Mouse (Mus musculus) 3T3-L1 (cell line): ENCODE data around the gene Jag2.

Experiments used
- DNase-seq: peaks from one replicate; pipeline ENCODE4 v3.0.0-alpha.2; 2015; ENCODE audit warnings: low read depth, low spot score

Jag2 gene

GRCm38 (mm10) chr12:112903941-112904340 lies 25.6 kb downstream of the Jag2 start:
- no peak for DNase-seq

GRCm38 (mm10) chr12:112900641-112901040 lies 28.9 kb downstream of the Jag2 start:
- DNase-seq: no peak

DNA sequence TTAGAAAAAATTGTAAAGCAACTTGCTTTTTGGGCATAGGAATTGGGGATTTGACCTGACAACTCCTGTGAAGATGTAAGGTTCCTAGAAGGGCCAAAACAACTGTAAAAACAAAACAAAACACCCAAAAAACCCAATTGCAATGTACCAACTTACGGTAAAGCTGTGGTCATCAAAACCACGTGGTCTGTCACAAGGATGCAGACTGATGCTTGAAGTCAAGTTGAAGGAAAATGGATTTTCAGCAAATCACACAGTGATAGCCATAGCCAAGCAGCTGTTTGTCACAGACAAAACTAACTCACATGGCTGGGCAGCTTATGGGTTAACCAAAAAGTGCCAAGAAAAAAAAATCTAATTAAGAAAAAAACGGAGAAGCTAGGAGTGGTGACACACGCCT lies 30.6 kb downstream of the Jag2 start:
- no peak for DNase-seq

DNA sequence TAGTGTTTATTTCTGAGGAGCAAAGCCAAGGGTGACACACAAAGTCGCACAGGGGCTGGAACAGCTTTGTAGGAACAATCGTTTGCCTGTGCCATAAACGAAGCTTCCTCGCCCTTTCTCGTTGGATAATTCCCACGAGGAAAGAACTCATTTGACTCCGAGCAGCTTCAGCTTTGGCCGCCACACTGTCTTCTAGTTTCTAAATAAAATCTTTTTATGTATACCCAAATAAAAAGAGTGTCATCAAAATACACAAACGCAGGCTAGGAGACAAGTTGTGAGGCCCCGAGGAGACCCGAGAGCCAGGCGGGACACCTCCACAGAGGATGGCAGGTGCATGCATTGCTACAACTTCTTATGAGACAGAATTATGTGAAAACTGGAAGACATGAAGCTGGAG lies 31.2 kb downstream of the Jag2 start:
- DNase-seq: no peak

DNA sequence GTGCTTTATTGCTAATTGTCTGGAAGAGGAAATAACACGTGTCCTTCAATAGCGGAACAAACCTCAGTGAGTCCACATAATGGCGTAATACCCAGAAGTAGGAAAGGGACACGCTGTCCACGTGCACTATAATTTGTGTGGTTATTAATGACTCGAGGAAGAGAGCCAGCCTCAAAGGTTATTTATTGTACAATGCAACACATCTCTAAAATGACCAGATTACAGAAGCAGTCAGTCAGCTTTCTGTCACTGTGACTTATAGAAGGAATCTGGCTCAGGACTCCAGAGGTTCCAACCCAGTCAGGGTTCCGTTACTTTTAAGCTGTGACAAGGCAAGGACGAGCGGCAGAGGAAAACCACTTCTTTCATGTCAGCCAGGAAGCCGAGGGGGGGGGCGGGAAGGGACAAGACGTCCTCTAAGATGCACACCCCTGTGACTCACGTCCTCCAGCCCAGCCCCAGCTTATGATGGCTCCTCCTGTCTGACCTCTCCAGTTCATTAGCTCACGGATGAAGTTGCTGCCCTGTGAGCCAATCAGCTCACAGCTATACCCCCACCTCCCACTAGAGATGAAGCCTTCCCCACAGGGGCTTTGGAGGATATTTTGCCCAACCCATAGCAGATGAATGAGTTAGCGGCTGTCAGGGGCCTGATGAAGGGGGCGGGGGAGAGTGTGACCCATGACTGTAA lies 31.9 kb downstream of the Jag2 start:
- peak; percentile 69 for DNase-seq

DNA sequence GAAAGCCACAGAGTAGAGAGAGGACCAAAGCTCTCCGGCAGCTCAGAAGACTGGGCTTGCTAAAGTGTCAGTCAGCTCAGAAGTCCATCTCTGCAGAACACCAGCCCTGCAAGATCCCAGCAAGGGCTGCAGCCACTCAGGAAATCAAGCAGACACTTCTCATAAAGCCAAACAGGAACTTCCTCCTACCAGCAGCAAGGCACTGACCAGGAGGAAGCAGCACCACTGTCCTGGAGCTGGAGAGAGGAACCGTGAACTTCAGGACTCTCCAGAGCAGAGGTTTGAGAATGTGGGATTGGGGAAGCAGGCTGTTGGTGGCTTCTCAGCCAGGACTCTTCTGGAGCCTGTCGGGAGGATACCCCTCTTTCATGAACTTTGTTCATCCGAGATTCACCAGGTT lies 34.6 kb downstream of the Jag2 start:
- no peak for DNase-seq

DNA sequence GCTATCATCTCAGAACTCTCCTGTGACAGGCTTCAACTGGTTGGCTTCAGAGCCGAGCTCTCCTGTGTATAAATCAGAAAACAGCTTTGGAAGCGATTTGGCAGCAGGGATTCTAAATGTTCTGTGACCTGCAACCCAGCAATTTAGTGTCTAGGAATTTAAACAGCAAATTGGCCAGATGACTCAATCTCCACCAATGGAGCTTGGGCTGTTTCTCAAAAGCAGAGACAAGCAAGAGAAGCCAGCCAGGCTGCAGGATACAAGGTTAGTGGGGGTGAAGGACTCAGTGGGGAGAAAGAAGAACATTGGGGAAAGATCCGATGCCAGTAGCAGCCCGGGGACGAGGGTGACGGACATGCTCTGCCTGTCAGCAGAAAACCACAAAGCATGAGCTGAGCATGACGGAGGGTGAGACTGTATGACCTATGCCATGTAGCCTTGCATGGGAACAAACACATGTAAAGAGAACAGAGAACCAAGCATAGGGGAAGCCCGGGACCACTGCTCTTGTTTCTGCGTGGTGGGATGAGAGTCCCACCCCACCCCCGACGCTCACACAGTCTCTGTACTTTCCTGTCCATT lies 35.2 kb downstream of the Jag2 start:
- DNase-seq: no peak

DNA sequence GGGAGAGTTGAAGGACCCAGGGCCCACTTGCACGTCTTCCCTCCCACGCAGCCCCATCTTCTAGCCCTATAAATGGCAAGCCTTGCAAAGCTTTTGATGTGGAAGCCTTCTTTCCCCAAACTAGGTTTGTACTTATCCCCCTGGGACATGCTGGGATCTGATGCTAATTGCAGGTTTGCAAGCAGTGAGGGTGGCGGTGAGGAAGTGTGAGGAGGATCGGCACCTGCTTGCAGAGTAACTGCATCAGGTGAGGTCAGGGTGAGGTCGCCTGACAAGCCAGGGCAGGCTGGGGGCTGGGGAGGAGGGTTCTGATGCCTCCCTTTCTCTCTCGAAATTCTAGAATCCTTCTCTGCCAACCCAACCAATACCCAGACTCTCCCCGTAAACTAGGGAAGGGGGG lies 44.1 kb downstream of the Jag2 start:
- DNase-seq: no peak

DNA sequence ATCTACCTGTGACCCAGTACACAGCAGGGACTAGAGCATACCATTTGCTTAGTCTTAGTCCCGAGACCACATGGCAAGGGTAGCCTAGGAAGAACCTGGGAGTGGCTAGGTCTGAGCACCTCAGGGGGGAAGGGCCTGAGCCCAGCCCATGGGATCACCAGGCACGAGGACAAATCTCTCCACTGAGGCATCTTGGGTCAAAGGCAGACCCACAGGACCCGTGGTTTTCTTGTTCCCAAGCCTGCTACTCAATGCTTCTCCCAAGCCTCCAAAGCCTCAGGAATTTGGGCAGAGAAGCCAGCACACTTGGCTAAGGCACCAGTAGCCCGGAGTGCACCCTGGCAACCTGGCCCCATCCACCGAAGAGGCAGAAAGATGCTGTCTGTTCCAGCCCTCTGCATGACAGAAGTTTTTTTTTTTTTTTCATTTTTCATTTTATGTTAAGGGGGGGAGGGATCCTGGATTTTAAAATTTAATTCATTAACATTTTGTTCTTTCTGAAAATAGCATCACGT lies 48.2 kb downstream of the Jag2 start:
- DNase-seq: peak; percentile 18

GRCm38 (mm10) chr12:112880661-112881060 lies 48.9 kb downstream of the Jag2 start:
- DNase-seq: no peak

DNA sequence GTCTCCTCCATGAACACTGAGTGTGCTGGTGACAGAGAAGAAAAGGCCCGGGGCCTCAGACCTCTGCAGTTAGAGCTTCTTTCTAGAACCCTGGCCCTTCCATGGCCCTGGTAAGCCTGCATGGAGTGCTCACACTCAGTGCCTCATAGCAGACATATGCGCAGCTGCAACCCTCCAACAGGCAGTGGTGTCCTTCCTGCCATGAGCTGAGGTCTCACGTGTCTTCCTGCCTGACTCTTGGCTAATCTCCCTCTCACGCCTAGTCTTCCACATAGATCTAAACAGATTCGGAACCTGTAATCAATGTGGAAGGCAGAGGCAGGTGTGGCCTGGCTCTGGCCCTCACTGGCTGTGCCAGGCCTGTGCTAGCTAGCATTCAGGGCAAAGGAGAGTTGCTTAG lies 49.8 kb downstream of the Jag2 start:
- no peak for DNase-seq

- DNase-seq: no peak
These were observed 52.0 kb downstream of the Jag2 start for GRCm38 (mm10) chr12:112877607-112878020.

- no peak for DNase-seq
These were observed 52.5 kb downstream of the Jag2 start for GRCm38 (mm10) chr12:112877073-112877576.

GRCm38 (mm10) chr12:112876332-112877072 lies 53.1 kb downstream of the Jag2 start:
- no peak for DNase-seq

DNA sequence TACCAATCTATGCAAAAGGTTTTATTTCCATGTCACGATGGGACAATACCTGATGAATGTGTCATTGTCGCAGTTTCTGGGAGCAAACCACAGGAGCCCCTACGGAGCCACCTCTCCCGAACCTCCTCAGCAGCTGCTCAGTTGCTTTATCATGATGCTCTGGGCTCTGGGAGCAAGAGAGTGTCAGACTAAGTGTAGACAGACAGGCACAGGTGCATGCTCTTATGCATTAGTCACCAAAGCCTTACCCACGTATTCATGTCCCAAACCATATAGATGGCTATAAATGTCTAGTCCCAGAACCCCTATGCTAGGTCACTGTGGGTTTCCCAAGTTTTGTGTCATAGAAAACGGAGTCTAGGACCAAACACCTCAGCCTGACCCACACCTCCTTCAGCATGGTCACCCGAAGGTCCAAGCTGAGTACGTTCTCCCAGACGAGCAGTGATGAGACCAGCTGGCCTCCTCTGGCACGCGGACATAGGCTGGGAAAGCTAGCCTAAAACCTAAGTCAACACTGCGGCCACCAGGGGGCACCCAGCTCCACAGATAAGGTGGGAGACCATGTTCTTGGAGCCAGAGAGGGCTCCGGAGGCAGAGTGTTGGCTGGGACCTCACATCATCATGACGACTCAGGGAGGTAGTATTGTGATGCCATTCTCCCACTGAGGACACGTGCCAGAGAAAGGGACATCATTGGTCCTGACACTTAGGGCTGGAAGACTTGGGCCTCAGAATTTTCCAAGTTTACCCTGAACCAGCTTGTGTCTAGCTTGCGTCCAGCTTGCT lies 54.2 kb downstream of the Jag2 start:
- peak; percentile 89 for DNase-seq

DNA sequence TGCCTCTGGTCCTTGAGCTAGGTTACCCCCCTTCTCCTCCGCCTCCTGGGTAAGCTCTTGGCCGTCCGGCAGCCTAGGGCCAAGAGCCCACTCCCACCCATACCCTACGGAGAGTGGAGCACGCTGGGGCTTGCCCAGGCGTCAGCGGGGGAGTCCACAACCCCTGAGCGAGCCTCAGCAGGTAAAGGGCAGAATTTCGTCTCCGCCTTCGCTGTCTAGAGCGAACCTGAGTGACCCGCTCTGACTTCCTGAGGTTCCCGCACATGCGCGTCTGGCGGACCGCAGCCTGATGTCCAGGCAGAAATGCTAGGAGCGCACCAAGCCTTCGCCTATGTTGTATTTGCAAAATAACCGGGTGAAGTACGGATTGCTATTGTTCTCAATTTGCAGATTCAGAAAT lies 55.4 kb downstream of the Jag2 start:
- DNase-seq: no peak

- peak; percentile 63 for DNase-seq
These were observed 56.0 kb downstream of the Jag2 start for GRCm38 (mm10) chr12:112873452-112874190.

DNA sequence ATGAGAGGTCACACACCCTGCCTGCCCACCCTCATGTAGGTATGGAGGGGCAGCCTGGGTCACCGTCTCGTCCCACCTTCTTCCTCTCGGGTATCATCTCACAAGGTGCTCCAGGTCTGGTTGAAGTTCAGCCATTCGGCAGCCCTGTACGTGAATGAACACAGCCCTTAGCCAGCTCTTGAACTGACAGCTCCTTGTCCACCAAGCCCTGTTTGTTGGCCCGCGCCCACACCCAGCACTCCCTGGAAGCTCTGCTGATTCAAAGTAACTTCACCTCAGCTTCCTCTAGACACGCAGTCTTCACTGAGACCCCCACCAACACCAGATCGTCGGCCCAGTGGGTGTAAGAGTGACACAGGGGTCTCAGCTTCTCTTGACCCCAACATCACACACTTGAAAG lies 56.6 kb downstream of the Jag2 start:
- DNase-seq: no peak

DNA sequence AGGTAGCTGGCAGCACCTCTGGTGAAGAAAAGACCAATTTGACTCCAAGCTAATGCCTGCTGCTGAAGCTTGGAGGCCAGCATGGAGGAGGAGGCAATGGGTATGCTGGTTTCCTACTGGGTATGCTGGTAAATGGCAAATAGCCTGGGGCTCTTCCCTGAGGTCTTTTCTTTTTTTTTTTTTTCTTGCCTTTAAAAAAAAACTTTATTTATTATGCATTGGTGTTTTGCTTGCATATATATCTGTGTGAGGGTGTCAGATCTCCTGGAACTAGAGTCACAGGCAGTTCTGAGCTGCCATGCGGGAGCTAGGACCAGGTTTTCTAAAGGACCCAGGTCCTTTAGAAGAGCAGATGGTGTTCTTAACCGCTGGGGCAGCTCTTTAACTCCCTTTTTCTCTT lies 58.3 kb downstream of the Jag2 start:
- DNase-seq: no peak

DNA sequence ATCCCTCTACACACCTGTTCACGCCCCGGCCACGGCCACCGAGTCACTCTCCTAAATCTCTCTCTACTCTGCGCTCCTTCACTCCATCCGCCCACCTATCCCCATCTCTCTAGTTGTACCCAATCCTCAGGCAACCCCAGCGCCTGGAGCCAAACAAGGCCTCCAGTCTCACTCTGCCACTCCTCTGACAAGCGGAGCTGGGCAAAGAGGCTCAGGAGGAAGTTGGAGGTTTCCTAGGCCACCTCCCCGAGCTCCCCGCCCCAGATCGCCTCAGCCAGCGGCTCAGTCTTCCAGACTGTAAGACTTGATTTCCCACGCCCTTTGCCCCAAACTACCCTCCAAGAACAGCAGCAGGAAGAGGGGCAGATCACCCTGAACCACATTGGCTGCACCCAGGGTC lies 58.8 kb downstream of the Jag2 start:
- DNase-seq: no peak

GRCm38 (mm10) chr12:112869783-112870204 lies 59.8 kb downstream of the Jag2 start:
- DNase-seq: no peak
